Mouse (Mus musculus): ENCODE results near the gene Cnpy3. TPM values are rescaled to one million over a fixed set of nuclear protein-coding genes. Genes with fewer than 3 reads are reported as not detected.
A peak's percentile ranks its signal among the peaks of the same experiment; 100 is the strongest.

Gene Cnpy3
- polyA plus RNA-seq, 1 experiment from 2014 or later: 62.6 TPM

DNA sequence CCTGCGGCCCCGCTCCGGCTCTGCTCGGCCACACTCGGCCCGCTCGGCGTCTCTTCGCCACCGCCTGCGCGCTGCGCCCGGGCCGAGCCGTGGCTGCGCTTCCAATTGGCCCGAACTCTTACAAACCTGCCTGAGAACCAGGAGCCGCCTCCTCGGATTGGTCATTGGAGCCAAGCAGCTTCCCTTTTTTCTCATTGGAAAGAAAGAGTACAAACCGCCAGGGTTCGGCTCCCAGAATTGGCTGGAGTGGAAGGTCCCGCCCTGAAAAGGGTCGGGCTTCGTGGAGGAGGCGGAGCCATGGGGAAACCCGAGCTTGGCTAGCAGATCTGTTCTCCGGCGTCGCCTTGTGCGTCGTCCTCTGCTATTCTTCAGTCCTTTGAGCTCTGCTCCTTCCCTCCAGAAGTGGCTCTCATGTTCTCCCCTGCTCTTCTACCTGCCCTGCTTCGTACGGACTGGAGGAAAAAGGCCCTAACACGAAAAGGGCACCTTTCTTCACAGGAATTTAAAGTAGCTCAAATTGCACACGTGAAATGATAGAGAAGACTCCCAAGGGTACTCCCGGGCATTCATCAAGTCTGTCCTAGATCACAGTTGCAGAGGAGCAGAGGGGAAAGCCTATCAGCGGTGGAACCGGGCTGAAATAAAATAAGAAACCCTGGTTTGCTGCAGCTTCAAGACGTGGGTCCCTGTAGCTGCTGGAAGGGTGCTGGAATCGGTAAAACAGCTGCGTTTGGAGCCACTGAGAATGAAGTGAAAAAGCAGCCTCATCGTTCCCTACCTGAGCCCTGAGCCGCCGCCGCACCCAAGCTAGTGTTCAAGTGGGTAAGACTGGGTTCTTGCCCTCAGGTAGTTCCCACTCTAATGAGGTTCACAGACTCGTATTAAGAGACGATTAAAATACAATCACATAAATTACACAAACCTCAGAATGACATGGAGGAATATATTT is 46.9 kb downstream of the Cnpy3 start, which contains the start of gene Ppp2r5d:
Gene Ppp2r5d (minus strand): TSS at position 225 of the 949 bp plus-strand sequence.
- peak; percentile 97 for ATAC-seq (ENCODE audit: low read depth)

DNA sequence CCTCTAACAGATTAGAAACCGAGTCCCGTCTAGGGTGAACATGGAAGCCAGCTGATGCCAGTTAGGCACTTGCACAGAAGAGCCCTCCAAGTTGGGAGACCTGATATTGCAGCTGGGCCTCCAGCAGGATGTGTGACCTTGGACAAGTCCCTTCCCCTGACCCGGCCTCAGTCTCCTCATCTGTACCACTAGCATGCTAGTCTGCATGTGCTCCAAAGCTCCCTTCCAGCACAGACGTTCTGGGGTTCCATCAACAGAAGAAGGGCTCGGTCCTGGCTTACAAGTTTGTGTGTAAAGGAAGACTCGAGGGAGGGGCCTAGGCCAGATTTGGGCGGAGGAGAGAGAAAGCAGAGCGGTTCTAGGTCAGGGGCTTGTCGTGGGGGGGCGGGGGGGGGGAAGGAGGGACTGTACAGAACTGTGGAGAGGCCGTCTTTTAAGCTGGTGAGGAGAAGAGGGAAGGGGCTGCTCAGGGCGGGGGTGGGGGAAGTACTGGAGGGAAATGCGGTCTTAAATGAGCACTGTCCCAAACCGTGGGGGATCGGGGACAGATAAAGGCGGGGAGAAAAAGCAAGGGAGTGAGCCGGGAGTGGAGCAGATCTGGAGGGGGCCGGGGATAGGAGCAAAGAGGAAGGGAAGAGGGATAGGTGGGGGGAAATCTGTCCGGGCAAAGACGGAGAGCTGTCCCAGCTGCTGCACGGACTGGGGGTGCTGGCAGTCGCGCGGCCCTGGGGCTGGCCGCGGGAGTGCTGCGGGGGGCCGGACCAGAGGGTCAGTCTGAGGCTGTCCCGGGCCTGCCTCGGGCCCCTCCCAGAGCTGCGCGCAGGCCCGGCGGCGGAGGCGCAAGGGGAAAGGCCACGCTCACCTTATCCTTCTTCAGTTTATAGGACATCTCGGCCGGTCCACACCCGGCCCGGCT is 47.8 kb downstream of the Cnpy3 start:
- Histone ChIP-seq H3K4me2 (ENCODE audit: low read depth, low read length) (peak overlapping the region; percentile 74), H3K9ac (ENCODE audit: low read depth, low read length) (peak overlapping the region; percentile 97), H3K27ac (replicated peaks; ENCODE audit: low read depth, low read length) (peak overlapping the region; percentile 90), H3K9me3 (ENCODE audit: control insufficient read depth, low read length) (no peaks in the 10 kb centered on the region), H3K36me3 (ENCODE audit: control insufficient read depth, insufficient read depth, low read length) (peaks cover 8% of the 10 kb centered on the region; the same call in 1 of the 2 replicates), H3K4me1 (ENCODE audit: control insufficient read depth, insufficient read depth, low read length) (peaks cover 17% of the 10 kb centered on the region), H3K4me3 (ENCODE audit: low read depth, low read length) (peak overlapping the region; percentile 94), H3K27me3 (replicated peaks; ENCODE audit: control insufficient read depth, insufficient read depth, low read length) (no peaks in the 10 kb centered on the region)
- DNase-seq (ENCODE audit: low spot score): no peak
- 6% methylated on average over 25 of the region's 41 CpGs for WGBS
- peak; percentile 70 for ATAC-seq (ENCODE audit: low read depth)

More for the DNA sequence above, 46.9 kb downstream of the Cnpy3 start, which contains the start of gene Ppp2r5d:
- DNase-seq (ENCODE audit: low spot score): peak; percentile 99
- Histone ChIP-seq H3K4me3 (ENCODE audit: low read depth, low read length) (peak within 1 kb of the TSS; percentile 94), H3K9ac (ENCODE audit: low read depth, low read length) (peak within 1 kb of the TSS; percentile 97), H3K27ac (replicated peaks; ENCODE audit: low read depth, low read length) (peak within 1 kb of the TSS; percentile 91), H3K36me3 (ENCODE audit: control insufficient read depth, insufficient read depth, low read length) (no peaks in the 10 kb centered on the region; the same call in 1 of the 2 replicates), H3K4me1 (ENCODE audit: control insufficient read depth, insufficient read depth, low read length) (peaks cover 17% of the 10 kb centered on the region), H3K9me3 (ENCODE audit: control insufficient read depth, low read length) (no peaks in the 10 kb centered on the region), H3K4me2 (ENCODE audit: low read depth, low read length) (peak within 1 kb of the TSS; percentile 88), H3K27me3 (replicated peaks; ENCODE audit: control insufficient read depth, insufficient read depth, low read length) (no peaks in the 10 kb centered on the region)
- whole genome bisulfite sequencing: under 1% methylated on average over 48 of the region's 48 CpGs

DNA sequence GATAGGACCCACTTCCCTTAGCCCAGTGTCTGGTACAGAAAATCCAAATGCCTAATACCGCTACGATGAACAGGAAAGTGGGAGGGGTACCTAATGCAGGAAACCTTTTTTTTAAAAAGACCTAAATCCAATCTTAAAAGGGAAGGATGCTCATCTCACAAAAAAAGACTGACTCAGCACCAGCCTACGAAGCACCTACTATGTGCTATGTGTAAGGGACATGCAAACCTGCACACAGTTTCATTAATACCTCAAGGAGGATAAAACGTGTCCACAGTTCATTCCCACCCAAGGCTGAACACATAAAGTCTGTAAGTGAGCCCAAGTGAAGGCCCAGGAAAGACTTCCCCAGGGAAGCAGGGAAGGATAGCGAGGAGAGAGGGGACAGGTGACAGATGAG is 49.5 kb downstream of the Cnpy3 start:
- Histone ChIP-seq H3K27me3 (replicated peaks; ENCODE audit: control insufficient read depth, insufficient read depth, low read length) (no peaks in the 10 kb centered on the region), H3K9ac (ENCODE audit: low read depth, low read length) (peak overlapping the region; percentile 97), H3K4me1 (ENCODE audit: control insufficient read depth, insufficient read depth, low read length) (peaks cover 17% of the 10 kb centered on the region), H3K27ac (replicated peaks; ENCODE audit: low read depth, low read length) (no peak overlapping the region), H3K36me3 (ENCODE audit: control insufficient read depth, insufficient read depth, low read length) (peaks cover 19% of the 10 kb centered on the region; the same call in 1 of the 2 replicates), H3K9me3 (ENCODE audit: control insufficient read depth, low read length) (no peaks in the 10 kb centered on the region), H3K4me2 (ENCODE audit: low read depth, low read length) (peak overlapping the region; percentile 74; the same call in 1 of the 2 replicates), H3K4me3 (ENCODE audit: low read depth, low read length) (no peak overlapping the region)
- DNase-seq (ENCODE audit: low spot score) (no peak), ATAC-seq (ENCODE audit: low read depth) (no peak)
- 85% methylated on average over 5 of the region's 5 CpGs for WGBS

DNA sequence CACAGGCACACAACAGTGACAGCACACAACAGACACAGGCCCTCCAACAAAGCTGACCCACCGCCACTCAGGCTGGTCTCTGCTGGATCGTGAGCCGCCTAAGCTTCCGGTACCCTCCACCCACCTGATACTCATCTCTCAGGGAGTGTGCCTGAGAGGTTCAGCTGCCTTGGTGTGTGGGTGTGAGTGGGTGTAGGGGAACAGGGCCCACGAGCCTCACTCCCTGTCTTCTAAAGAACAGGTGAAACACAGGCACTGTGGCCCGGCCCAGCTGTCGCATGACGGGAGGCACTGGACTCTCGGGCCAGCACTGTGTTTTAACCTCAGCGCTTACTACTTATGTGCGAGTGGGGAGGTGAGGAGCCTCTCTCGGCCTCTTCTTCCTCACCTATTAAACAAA is 49.9 kb downstream of the Cnpy3 start:
- no peak for ATAC-seq (ENCODE audit: low read depth)
- Histone ChIP-seq H3K4me3 (ENCODE audit: low read depth, low read length) (no peak overlapping the region), H3K9me3 (ENCODE audit: control insufficient read depth, low read length) (no peaks in the 10 kb centered on the region), H3K4me1 (ENCODE audit: control insufficient read depth, insufficient read depth, low read length) (peaks cover 17% of the 10 kb centered on the region), H3K27ac (replicated peaks; ENCODE audit: low read depth, low read length) (no peak overlapping the region), H3K27me3 (replicated peaks; ENCODE audit: control insufficient read depth, insufficient read depth, low read length) (no peaks in the 10 kb centered on the region), H3K4me2 (ENCODE audit: low read depth, low read length) (peak overlapping the region; percentile 15; the same call in 1 of the 2 replicates), H3K9ac (ENCODE audit: low read depth, low read length) (peak overlapping the region; percentile 25; the same call in 1 of the 2 replicates), H3K36me3 (ENCODE audit: control insufficient read depth, insufficient read depth, low read length) (peaks cover 22% of the 10 kb centered on the region; the same call in 1 of the 2 replicates)
- DNase-seq (ENCODE audit: low spot score): no peak
- 81% methylated on average over 12 of the region's 12 CpGs for WGBS

DNA sequence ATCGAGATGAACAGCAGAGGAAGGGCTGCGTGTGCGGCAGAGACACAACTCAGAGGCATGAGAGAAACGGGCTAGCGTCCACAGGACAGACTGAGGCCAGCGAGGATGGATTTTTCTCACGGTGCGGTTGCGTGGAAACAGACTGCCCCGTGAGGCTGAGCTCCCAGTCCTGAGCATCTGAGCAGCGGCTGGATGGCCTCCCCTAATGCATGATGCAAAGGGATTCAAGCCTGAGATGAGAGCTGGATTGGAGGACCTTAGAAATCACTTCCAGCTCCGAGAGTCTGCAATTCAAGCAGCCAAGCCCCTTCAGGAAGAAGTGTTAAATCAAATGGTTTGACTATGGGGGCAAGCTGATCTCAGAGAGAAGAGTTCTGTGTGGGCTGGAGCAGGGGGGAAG is 50.5 kb downstream of the Cnpy3 start:
- Histone ChIP-seq H3K36me3 (ENCODE audit: control insufficient read depth, insufficient read depth, low read length) (peaks cover 22% of the 10 kb centered on the region; the same call in 1 of the 2 replicates), H3K9ac (ENCODE audit: low read depth, low read length) (peak overlapping the region; percentile 25; the same call in 1 of the 2 replicates), H3K27me3 (replicated peaks; ENCODE audit: control insufficient read depth, insufficient read depth, low read length) (no peaks in the 10 kb centered on the region), H3K4me3 (ENCODE audit: low read depth, low read length) (no peak overlapping the region), H3K4me2 (ENCODE audit: low read depth, low read length) (0 out of 2 replicates have a peak overlapping the region, but pooled peaks have one; percentile 15), H3K4me1 (ENCODE audit: control insufficient read depth, insufficient read depth, low read length) (peaks cover 17% of the 10 kb centered on the region), H3K9me3 (ENCODE audit: control insufficient read depth, low read length) (no peaks in the 10 kb centered on the region), H3K27ac (replicated peaks; ENCODE audit: low read depth, low read length) (no peak overlapping the region)
- WGBS: 81% methylated on average over 12 of the region's 12 CpGs
- no peak for ATAC-seq (ENCODE audit: low read depth)
- DNase-seq (ENCODE audit: low spot score): no peak

DNA sequence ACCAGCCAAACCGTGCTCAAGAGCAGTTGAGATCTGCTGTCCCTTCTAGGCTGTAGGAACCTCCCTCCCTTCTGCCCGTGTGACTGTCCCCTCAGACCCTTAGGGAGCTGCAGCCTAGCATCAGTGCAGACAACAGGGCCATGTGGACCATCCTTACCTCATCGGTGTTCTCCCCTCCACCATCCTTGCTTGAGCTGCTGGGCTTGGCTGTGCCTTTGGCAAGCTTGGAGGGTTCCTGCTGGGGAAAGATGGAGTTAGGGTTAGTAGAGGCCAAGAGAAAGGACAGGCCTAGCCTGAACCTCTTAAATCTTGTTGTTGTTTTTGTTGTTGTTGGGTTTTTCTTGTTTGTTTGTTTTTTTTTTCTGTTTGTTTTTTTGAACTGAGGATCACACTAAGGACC is 52.1 kb downstream of the Cnpy3 start:
- Histone ChIP-seq H3K4me1 (ENCODE audit: control insufficient read depth, insufficient read depth, low read length) (peaks cover 11% of the 10 kb centered on the region), H3K9ac (ENCODE audit: low read depth, low read length) (no peak overlapping the region), H3K9me3 (ENCODE audit: control insufficient read depth, low read length) (no peaks in the 10 kb centered on the region), H3K4me2 (ENCODE audit: low read depth, low read length) (no peak overlapping the region), H3K27me3 (replicated peaks; ENCODE audit: control insufficient read depth, insufficient read depth, low read length) (no peaks in the 10 kb centered on the region), H3K27ac (replicated peaks; ENCODE audit: low read depth, low read length) (no peak overlapping the region), H3K36me3 (ENCODE audit: control insufficient read depth, insufficient read depth, low read length) (peaks cover 22% of the 10 kb centered on the region; the same call in 1 of the 2 replicates), H3K4me3 (ENCODE audit: low read depth, low read length) (no peak overlapping the region)
- no peak for DNase-seq (ENCODE audit: low spot score)
- ATAC-seq (ENCODE audit: low read depth): no peak
- WGBS: 91% methylated on average over 3 of the region's 3 CpGs

DNA sequence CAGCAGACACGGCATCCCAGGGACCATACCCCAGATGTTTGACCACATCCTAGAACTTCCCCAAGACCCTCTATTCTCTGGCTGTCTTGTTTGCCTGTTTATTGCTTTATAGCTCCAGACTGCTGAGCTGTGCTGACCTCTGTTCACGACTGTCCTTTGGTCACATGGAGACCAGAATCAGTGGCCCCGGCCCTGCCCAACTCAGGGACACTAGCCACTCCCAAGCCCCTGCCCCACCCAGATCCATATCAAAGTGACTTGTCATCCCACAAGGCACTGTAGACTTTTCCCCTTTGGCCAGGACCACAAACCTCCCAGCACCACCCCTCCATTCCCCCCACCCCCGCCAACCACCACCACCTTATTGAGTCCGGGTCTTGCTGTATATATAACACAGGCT is 52.8 kb downstream of the Cnpy3 start:
- H3K27me3 ChIP-seq (replicated peaks; ENCODE audit: control insufficient read depth, insufficient read depth, low read length): no peaks in the 10 kb centered on the region
- H3K9me3 ChIP-seq (ENCODE audit: control insufficient read depth, low read length): no peaks in the 10 kb centered on the region
- H3K4me3 ChIP-seq (ENCODE audit: low read depth, low read length): no peak overlapping the region
- no peak overlapping the region for H3K9ac ChIP-seq (ENCODE audit: low read depth, low read length)
- WGBS: 89% methylated on average over 5 of the region's 5 CpGs
- no peak overlapping the region for H3K27ac ChIP-seq (replicated peaks; ENCODE audit: low read depth, low read length)
- H3K4me2 ChIP-seq (ENCODE audit: low read depth, low read length): no peak overlapping the region
- H3K4me1 ChIP-seq (ENCODE audit: control insufficient read depth, insufficient read depth, low read length): peaks cover 11% of the 10 kb centered on the region
- DNase-seq (ENCODE audit: low spot score) (no peak), ATAC-seq (ENCODE audit: low read depth) (no peak)
- H3K36me3 ChIP-seq (ENCODE audit: control insufficient read depth, insufficient read depth, low read length): peaks cover 22% of the 10 kb centered on the region; the same call in 1 of the 2 replicates

DNA sequence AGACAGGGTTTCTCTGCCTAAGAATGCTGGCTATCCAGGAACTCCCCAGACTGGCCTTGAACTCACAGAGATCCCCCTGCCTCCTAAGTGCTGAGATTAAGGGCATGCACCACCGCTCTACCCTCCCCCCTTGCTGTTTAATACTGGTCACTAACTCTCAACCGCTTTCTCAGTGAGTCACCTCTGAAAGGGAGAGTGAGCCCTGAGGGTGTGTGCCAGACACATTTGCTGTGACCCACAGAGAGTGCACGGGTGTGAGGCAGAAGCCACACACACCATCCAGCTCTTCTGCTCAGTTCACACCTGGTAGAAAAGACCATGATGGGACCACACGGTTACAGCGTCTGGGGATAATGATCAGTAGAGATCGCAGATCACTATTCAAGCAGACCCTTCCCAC is 53.5 kb downstream of the Cnpy3 start:
- no peaks in the 10 kb centered on the region for H3K27me3 ChIP-seq (replicated peaks; ENCODE audit: control insufficient read depth, insufficient read depth, low read length)
- H3K36me3 ChIP-seq (ENCODE audit: control insufficient read depth, insufficient read depth, low read length): peaks cover 22% of the 10 kb centered on the region; the same call in 1 of the 2 replicates
- DNase-seq (ENCODE audit: low spot score): no peak

More for the DNA sequence above, 53.5 kb downstream of the Cnpy3 start:
- peaks cover 6% of the 10 kb centered on the region for H3K4me1 ChIP-seq (ENCODE audit: control insufficient read depth, insufficient read depth, low read length)
- no peak overlapping the region for H3K4me3 ChIP-seq (ENCODE audit: low read depth, low read length)
- no peak overlapping the region for H3K9ac ChIP-seq (ENCODE audit: low read depth, low read length)
- WGBS: 94% methylated on average over 6 of the region's 6 CpGs
- no peaks in the 10 kb centered on the region for H3K9me3 ChIP-seq (ENCODE audit: control insufficient read depth, low read length)
- H3K27ac ChIP-seq (replicated peaks; ENCODE audit: low read depth, low read length): no peak overlapping the region
- no peak for ATAC-seq (ENCODE audit: low read depth)
- no peak overlapping the region for H3K4me2 ChIP-seq (ENCODE audit: low read depth, low read length)
